Mouse (Mus musculus): Measurements from ENCODE around the gene Taar5. TPM values are rescaled to one million over a fixed set of nuclear protein-coding genes. Genes with fewer than 3 reads are reported as not detected.

Taar5 gene
- polyA plus RNA-seq, 1 experiment from 2014 or later: not detected

DNA sequence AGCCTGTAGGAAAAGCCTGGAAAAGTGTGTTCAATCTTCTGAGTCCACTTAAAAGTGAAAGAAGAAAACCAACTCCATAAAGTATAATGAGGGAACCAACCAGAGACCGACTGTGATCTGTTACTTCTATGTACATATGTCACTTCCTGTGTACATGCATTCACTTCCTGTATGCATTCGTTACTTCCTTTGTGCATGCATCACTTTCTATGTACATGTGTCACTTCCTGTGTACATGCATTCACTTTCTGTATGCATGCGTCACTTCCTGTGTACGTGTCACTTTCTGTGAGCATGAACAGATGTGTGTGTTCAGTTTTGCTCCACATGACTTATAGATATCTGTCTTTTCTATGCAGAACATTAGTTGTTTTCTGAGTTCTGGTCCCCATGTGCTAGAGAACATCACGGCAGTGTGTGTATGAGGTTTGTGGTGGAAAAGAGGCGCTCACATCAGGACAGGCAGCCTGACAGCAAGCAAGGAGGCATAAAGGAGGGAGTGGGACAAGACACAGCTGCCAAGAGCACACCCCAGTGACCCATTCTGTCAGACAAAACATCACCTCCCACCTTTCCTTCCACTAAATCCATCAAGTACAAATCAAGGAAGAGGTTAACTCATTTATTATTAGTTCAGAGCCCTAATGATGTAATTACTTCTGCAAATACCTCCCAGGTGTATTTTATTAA lies 5.4 kb upstream of the Taar5 start:
- H3K27me3 ChIP-seq (replicated peaks; ENCODE audit: control insufficient read depth, insufficient read depth, low read length): no peaks in the 10 kb centered on the region
- ATAC-seq: no peak
- no peak overlapping the region for H3K4me3 ChIP-seq (ENCODE audit: low read depth, low read length)
- H3K4me2 ChIP-seq (replicated peaks; ENCODE audit: low read depth): no peak overlapping the region
- no peak overlapping the region for H3K9ac ChIP-seq (ENCODE audit: low read depth, low read length)
- no peaks in the 10 kb centered on the region for H3K9me3 ChIP-seq (ENCODE audit: control insufficient read depth)
- H3K4me1 ChIP-seq (replicated peaks; ENCODE audit: control insufficient read depth, insufficient read depth, low read length): no peaks in the 10 kb centered on the region
- H3K27ac ChIP-seq (ENCODE audit: low read depth, low read length): no peak overlapping the region
- H3K36me3 ChIP-seq (ENCODE audit: control insufficient read depth, insufficient read depth): no peaks in the 10 kb centered on the region
- TF ChIP-seq CTCF (IDR thresholded peaks at IDR 0.05; ENCODE audit: low read depth): no peak
- WGBS: 84% methylated on average over 6 of the region's 6 CpGs

- no peak overlapping the region for H3K4me2 ChIP-seq (replicated peaks; ENCODE audit: low read depth)
- H3K27ac ChIP-seq (ENCODE audit: low read depth, low read length): no peak overlapping the region
- H3K36me3 ChIP-seq (ENCODE audit: control insufficient read depth, insufficient read depth): no peaks in the 10 kb centered on the region
- H3K9ac ChIP-seq (ENCODE audit: low read depth, low read length): no peak overlapping the region
- no peaks in the 10 kb centered on the region for H3K9me3 ChIP-seq (ENCODE audit: control insufficient read depth)
- H3K27me3 ChIP-seq (replicated peaks; ENCODE audit: control insufficient read depth, insufficient read depth, low read length): no peaks in the 10 kb centered on the region
- no peak for TF ChIP-seq CTCF (IDR thresholded peaks at IDR 0.05; ENCODE audit: low read depth)
- ATAC-seq: no peak
- H3K4me3 ChIP-seq (ENCODE audit: low read depth, low read length): no peak overlapping the region
- no peaks in the 10 kb centered on the region for H3K4me1 ChIP-seq (replicated peaks; ENCODE audit: control insufficient read depth, insufficient read depth, low read length)
- 87% methylated on average over 5 of the region's 5 CpGs for WGBS
Measured at GRCm38 (mm10) chr10:23971256-23971655, 750 bp downstream of the Taar5 start.

- ATAC-seq: no peak
- Histone ChIP-seq H3K9ac (ENCODE audit: low read depth, low read length) (no peak overlapping the region), H3K4me2 (replicated peaks; ENCODE audit: low read depth) (no peak overlapping the region), H3K36me3 (ENCODE audit: control insufficient read depth, insufficient read depth) (no peaks in the 10 kb centered on the region), H3K9me3 (ENCODE audit: control insufficient read depth) (no peaks in the 10 kb centered on the region), H3K4me1 (replicated peaks; ENCODE audit: control insufficient read depth, insufficient read depth, low read length) (no peaks in the 10 kb centered on the region), H3K27me3 (replicated peaks; ENCODE audit: control insufficient read depth, insufficient read depth, low read length) (no peaks in the 10 kb centered on the region), H3K4me3 (ENCODE audit: low read depth, low read length) (no peak overlapping the region), H3K27ac (ENCODE audit: low read depth, low read length) (no peak overlapping the region)
- TF ChIP-seq CTCF (IDR thresholded peaks at IDR 0.05; ENCODE audit: low read depth): no peak
- 54% methylated on average over 4 of the region's 4 CpGs for WGBS
Measured at GRCm38 (mm10) chr10:23977958-23978357, 7.5 kb downstream of the Taar5 start.

GRCm38 (mm10) chr10:23978901-23979705 lies 8.6 kb downstream of the Taar5 start:
- H3K36me3 ChIP-seq (ENCODE audit: control insufficient read depth, insufficient read depth): no peaks in the 10 kb centered on the region

GRCm38 (mm10) chr10:23985546-23985945 lies 15.0 kb downstream of the Taar5 start, which contains the start of gene Taar6:
Gene Taar6, minus strand, starts transcription at chr10:23985646.
- no peak for ATAC-seq
- no peak within 1 kb of the TSS for H3K4me3 ChIP-seq (ENCODE audit: low read depth, low read length)
- no peak within 1 kb of the TSS for H3K9ac ChIP-seq (ENCODE audit: low read depth, low read length)
- H3K27ac ChIP-seq (ENCODE audit: low read depth, low read length): no peak within 1 kb of the TSS
- H3K27me3 ChIP-seq (replicated peaks; ENCODE audit: control insufficient read depth, insufficient read depth, low read length): no peaks in the 10 kb centered on the region
- H3K4me1 ChIP-seq (replicated peaks; ENCODE audit: control insufficient read depth, insufficient read depth, low read length): no peaks in the 10 kb centered on the region
- H3K36me3 ChIP-seq (ENCODE audit: control insufficient read depth, insufficient read depth): no peaks in the 10 kb centered on the region
- 80% methylated on average over 8 of the region's 8 CpGs for WGBS
- no peak within 1 kb of the TSS for H3K4me2 ChIP-seq (replicated peaks; ENCODE audit: low read depth)
- H3K9me3 ChIP-seq (ENCODE audit: control insufficient read depth): no peaks in the 10 kb centered on the region
- no peak for TF ChIP-seq CTCF (IDR thresholded peaks at IDR 0.05; ENCODE audit: low read depth)

More at GRCm38 (mm10) chr10:23978901-23979705, 8.6 kb downstream of the Taar5 start:
- Histone ChIP-seq H3K4me2 (replicated peaks; ENCODE audit: low read depth) (no peak overlapping the region), H3K9ac (ENCODE audit: low read depth, low read length) (no peak overlapping the region), H3K4me3 (ENCODE audit: low read depth, low read length) (no peak overlapping the region), H3K9me3 (ENCODE audit: control insufficient read depth) (no peaks in the 10 kb centered on the region), H3K27ac (ENCODE audit: low read depth, low read length) (no peak overlapping the region), H3K4me1 (replicated peaks; ENCODE audit: control insufficient read depth, insufficient read depth, low read length) (no peaks in the 10 kb centered on the region), H3K27me3 (replicated peaks; ENCODE audit: control insufficient read depth, insufficient read depth, low read length) (no peaks in the 10 kb centered on the region)
- peak; percentile 93 for TF ChIP-seq CTCF (IDR thresholded peaks at IDR 0.05; ENCODE audit: low read depth)
- ATAC-seq: peak; percentile 85
- 47% methylated on average over 16 of the region's 16 CpGs for WGBS

- H3K9ac ChIP-seq (ENCODE audit: low read depth, low read length): no peak overlapping the region
- no peak overlapping the region for H3K4me2 ChIP-seq (replicated peaks; ENCODE audit: low read depth)
- H3K4me3 ChIP-seq (ENCODE audit: low read depth, low read length): no peak overlapping the region
- no peak for ATAC-seq
- no peaks in the 10 kb centered on the region for H3K36me3 ChIP-seq (ENCODE audit: control insufficient read depth, insufficient read depth)
- H3K27me3 ChIP-seq (replicated peaks; ENCODE audit: control insufficient read depth, insufficient read depth, low read length): no peaks in the 10 kb centered on the region
- no peaks in the 10 kb centered on the region for H3K9me3 ChIP-seq (ENCODE audit: control insufficient read depth)
- H3K4me1 ChIP-seq (replicated peaks; ENCODE audit: control insufficient read depth, insufficient read depth, low read length): no peaks in the 10 kb centered on the region
- H3K27ac ChIP-seq (ENCODE audit: low read depth, low read length): no peak overlapping the region
- no peak for TF ChIP-seq CTCF (IDR thresholded peaks at IDR 0.05; ENCODE audit: low read depth)
- WGBS: 71% methylated on average over 5 of the region's 5 CpGs
Measured at GRCm38 (mm10) chr10:23986419-23986818, 15.9 kb downstream of the Taar5 start.
